Mouse (Mus musculus): Measurements from ENCODE around the gene BC051142.

Gene BC051142

DNA sequence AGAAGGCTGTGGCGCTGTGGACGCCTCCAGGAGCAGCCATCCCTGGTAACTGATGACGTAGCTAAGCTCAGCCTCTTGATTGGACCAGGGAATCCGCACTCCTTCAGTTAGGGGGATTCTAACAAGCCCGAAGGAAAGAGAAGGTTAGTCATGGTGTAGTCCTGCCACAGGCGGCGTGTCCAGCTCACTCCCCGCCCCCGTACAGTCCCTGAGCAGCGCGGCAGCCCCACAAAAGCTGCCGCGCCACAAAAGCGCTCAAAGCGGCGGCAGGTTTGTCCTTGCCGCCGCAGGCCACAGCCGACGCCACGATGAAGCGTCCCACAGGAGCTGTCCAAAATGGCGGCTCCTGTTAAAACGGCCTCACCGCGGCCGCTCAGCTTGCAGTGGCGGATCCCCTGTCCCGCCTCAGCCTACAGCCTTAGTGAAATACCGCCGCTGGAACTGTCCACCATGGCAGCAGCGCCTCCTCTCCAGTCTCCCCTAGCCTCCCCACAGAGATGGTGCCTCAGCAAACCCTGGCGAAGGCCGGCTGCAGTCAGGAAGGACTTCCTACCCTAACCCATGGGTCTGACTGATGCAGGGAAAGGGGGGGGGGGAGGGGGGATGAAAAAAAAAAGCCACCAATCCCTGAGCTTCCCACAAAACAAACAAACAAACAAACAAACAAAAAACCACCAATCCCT is at the start of gene BC051142:
Gene BC051142, plus strand, starts transcription at position 110 of the 683 bp plus-strand sequence.
- peak; percentile 99 for ATAC-seq (ENCODE audit: insufficient number of reproducible peaks, low FRiP score, low TSS enrichment)

DNA sequence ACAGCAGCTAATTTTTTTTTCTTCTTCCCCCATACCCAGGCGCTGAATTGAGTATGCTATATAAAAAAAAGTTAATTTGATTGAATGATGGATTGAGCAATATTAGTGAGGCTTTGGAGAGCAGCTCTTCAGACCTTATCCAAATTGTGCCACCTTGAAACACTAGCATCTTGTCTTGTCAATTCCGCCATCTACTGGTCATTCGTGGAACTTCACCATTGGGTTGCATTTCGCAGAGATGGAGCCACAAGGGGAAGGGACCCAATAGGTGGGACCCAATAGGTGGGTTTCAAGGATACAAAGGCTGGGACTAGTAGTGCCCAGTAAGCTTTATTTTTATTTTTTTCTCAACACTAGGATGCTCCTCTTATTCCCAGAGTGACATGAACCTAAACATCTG is 49.2 kb upstream of the BC051142 start:
- no peak for ATAC-seq (ENCODE audit: insufficient number of reproducible peaks, low FRiP score, low TSS enrichment)

DNA sequence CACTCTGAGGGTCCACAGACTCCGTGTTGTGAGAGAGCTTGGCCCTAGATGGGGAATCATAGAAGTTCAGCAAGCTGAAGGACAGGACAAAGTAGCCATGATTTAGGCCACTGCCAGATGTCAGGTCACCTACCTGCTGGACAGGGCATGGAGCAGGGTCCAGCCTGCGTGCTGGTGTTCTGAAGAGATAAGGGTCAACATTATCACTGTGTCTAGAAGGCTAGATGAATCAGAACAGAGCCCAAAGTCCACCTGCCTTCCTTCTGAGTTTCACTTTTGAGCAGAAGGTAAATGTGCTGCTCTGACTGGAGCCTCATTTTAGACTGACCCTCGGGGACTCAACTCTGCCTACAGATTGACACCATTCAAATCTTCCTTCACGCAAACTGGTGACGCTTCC is 44.1 kb upstream of the BC051142 start, which contains the start of gene Btnl2:
Gene Btnl2, plus strand, starts transcription at position 284 of the 400 bp plus-strand sequence.
- no peak for ATAC-seq (ENCODE audit: insufficient number of reproducible peaks, low FRiP score, low TSS enrichment)

DNA sequence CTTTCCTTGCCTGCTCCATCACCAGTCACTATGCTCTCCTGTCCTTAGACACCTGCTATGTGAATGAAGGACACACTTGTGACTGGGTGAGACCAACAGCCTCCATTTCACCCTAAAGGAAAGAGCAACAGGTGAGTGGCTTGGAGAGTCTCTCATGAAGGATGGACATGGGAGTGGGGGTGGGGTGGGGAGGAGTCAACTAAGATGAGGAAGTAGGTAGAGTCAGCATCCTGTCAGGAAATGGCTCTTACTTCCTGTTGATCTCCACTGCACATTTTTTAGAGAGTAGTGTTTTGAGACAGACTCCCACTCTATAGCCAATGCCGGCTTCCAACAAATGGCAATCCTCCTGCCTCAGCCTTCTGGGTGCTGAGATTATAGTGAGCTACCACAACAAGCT is 43.7 kb upstream of the BC051142 start:
- no peak for ATAC-seq (ENCODE audit: insufficient number of reproducible peaks, low FRiP score, low TSS enrichment)

DNA sequence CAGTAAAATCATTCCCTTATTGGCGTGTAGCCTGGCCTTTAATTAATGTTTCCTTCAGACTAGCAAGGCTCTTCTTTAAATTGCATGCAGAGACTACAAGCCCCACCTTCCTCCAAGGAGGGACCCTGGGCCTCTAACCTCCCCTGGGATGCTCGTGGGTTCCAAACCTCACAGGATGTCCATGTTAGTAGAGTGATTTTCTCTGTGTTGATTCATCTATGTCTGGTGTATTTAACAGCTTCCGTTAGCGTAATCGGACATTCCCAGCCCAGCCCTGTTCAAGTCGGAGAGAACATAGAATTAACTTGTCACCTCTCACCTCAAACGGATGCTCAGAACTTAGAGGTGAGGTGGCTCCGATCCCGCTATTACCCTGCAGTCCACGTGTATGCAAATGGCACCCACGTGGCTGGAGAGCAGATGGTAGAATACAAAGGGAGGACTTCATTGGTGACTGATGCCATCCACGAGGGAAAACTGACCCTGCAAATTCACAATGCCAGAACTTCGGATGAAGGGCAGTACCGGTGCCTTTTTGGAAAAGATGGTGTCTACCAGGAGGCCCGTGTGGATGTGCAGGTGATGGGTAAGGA is 35.6 kb upstream of the BC051142 start:
- ATAC-seq (ENCODE audit: insufficient number of reproducible peaks, low FRiP score, low TSS enrichment) = no peak

DNA sequence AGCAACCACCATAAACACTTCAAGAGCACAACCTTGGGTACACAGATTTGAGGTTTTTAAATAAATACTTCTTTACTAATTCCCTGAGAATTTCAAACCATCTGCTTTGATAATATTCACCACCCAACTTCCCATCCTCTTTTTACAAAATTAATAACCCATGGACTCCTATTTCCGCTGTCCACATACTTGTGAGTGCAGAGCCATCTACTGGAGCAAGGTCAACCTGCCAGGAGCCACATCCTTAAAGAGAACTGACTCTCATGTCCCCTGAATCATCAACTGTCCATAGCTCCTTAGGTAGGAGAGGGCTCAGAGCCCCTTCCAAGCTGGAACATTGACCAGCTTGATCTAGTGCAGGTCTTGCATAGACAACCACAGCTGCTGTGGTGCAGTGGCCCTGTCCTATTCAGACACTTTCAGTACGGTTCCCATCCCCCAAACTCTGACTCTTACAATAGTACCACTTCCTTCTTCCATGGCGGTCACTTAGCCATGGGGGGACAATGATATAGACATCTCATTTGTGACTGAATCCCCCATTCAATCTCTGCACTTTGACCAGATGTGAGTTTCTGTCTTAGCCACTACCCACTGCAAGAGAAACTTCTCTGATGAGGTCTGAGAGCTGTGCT is 34.8 kb upstream of the BC051142 start:
- no peak for ATAC-seq (ENCODE audit: insufficient number of reproducible peaks, low FRiP score, low TSS enrichment)

DNA sequence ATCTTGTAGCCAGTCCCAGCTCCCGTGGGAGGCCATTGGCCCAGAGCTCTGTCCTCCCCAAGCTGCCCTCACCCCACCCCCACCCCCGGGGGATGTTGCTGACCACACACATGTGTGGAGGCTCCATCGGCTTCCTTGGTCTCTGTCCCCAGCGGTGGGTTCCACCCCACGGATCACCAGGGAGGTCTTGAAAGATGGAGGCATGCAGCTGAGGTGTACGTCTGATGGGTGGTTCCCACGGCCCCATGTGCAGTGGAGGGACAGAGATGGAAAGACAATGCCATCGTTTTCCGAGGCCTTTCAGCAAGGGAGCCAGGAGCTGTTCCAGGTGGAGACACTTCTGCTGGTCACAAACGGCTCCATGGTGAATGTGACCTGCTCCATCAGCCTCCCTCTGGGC is 33.6 kb upstream of the BC051142 start:
- no peak for ATAC-seq (ENCODE audit: insufficient number of reproducible peaks, low FRiP score, low TSS enrichment)

DNA sequence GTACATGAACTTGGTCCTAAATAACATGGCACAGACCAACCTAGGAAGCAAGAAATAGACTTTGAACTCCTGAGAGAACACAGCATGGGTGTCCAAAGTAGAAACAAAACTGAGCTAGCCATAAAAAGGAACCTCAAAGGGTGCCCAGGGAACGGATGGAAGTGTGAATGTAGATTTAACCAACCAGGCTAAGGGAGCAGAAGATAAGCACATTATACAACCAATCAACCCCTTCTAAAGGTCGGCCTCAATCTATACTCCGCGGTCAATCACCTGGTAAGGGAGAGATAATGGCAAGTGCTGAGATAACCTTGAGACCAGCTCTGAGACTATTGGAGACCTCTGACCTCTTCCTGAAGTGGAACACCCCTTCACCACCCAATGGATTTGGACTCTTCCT is 28.1 kb upstream of the BC051142 start:
- no peak for ATAC-seq (ENCODE audit: insufficient number of reproducible peaks, low FRiP score, low TSS enrichment)

DNA sequence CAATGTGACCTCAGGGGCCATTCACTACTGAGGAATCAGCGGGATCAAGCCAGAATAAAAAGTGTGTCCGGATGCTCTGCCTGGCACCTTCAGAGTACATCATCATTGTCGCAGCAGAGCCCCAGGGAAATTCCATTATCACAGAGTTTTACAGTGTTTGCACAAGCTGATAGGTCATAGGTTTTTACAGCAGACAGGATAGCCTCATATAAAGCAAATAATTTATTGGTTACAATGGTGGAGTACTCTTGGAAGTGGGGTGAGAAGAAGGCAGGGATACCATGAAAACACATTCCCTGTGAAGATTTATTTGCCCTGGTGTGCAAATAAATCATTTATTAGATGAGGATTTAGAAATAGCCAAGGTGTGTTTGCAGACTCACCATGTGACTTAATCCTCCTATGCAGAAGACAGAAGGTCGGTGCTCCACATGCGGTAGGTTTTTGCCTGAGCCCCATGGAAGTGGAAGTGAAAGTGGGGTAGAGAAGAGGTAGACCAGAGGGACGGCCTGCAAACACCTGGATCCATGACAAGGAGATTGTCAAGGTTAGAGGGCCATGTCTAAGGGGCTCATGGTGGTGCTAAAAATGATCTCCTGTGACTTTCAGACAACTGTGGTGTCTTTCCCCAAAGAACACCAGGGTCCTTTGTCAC is 25.4 kb upstream of the BC051142 start:
- no peak for ATAC-seq (ENCODE audit: insufficient number of reproducible peaks, low FRiP score, low TSS enrichment)

DNA sequence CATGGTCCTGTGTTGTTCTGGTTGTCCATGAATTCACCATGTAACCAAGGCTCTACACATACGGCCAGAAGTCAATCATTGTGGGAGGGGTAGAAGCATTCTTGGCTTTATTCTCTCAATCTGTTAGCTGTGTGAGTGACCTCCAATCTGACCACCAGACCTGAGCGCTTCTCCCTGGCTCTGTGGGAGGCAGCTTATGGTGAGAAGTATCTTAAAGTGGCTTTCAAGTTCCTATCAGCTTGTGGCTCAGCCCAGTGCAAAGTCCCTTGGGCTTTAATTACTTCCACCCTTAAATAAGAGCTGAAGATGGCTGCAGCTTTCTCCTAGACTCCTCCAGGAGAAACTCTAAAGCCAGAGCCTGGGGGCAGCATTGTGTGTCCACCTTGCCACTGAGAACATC is 21.8 kb upstream of the BC051142 start, which contains the start of gene Btnl1:
Gene Btnl1, plus strand, starts transcription at position 286 of the 400 bp plus-strand sequence.
- no peak for ATAC-seq (ENCODE audit: insufficient number of reproducible peaks, low FRiP score, low TSS enrichment)

DNA sequence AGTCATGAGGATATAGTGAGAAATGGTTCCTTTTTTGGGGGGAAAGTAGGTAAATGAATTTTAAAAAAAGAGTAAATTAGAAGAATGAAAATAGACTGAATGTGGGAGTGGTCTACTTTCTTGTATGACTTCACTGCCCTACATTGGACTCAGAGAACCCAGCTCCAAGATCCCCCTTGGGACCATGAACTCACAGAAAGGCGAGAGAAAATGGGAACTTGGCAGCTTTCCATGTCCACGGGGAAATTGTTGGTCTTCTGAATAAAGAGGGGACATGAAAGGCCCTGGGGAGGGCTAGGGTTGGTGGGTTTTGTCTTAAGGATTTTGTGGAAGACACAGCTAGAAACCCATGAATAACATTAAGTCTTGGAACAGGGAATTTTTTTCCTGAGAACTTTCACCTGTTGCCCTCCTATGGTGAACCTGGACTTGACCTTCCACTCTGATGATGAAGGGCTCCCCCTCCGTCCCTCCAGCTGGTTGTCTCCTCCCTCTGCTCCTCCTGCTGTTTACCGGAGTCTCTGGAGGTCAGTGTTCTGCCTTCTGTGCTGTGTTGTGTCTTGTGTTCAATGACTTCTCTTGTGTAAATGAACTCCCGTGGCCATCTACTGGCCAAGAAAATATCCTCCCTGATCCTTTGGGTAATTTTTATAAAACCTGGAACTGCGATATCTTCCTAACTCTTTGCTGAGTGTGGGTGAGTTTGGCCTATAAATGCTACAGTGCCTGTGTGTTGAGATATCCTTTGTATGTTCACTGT is 21.0 kb upstream of the BC051142 start:
- ATAC-seq (ENCODE audit: insufficient number of reproducible peaks, low FRiP score, low TSS enrichment) = no peak

DNA sequence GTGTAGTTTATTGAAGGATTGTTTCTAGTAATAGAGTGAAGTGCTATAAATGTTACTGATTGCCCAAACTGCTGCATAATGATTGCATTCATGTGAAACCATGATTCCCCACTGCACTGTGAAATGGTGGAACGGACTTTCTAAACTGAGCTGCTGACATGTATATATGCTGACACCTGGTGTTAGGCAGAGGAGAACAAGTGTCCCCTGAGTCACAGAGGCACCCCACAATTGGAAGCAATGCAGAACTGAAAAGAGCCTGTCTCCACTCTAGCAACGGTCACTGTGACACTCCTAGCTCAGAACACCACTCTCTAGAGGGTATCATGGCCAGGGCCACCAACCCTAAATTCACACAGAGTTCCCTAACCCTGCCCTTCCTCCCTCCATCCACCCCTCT is 19.9 kb upstream of the BC051142 start:
- ATAC-seq (ENCODE audit: insufficient number of reproducible peaks, low FRiP score, low TSS enrichment) = no peak

DNA sequence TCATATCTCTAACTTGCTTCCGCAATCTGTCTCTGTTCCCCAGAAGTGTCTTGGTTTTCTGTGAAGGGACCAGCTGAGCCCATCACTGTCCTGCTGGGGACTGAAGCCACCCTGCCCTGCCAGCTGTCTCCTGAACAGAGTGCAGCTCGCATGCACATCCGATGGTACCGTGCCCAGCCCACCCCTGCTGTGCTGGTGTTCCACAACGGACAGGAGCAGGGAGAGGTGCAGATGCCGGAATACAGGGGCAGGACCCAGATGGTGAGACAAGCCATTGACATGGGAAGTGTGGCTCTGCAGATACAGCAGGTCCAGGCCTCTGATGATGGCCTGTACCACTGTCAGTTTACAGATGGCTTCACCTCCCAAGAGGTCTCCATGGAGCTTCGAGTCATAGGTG is 19.2 kb upstream of the BC051142 start:
- ATAC-seq (ENCODE audit: insufficient number of reproducible peaks, low FRiP score, low TSS enrichment) = no peak

DNA sequence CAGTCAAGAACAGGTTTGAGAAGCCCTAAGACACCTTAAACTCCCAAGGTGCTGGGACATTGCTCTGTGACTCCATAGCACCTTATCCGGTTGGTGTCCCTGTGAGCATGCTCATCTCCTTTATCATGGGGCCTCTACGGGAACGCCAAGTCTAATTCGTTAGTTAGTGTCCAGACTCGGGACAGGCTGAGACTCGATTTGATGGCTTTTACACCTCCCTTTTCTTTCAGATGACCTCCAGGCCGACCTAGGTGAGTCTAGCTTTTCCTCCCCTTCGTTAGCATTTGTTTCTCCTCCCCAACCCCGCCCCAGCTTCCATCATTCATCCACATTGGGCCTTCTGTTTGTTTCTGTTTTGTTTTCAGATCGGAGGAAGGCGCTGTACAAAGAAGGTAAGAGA is 16.7 kb upstream of the BC051142 start:
- no peak for ATAC-seq (ENCODE audit: insufficient number of reproducible peaks, low FRiP score, low TSS enrichment)

DNA sequence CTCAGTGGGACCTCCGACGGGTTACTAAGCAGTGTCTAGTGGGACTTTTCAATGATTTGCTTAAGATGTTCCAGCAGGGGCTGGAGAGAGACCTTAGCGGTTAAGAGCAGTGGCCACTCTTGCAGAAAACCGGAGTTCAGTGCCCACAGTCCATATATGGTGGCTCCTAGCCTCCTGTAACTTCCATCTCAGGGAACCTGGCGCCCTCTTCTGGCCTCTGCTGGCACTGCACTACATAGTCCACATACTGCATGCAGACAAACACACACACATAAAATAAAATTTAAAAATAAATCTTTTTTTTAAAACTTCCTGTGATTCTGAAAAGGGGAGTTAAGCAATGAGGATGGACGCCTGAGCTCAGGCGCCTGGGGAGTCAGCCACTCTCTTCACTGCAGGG is 15.4 kb upstream of the BC051142 start:
- no peak for ATAC-seq (ENCODE audit: insufficient number of reproducible peaks, low FRiP score, low TSS enrichment)

DNA sequence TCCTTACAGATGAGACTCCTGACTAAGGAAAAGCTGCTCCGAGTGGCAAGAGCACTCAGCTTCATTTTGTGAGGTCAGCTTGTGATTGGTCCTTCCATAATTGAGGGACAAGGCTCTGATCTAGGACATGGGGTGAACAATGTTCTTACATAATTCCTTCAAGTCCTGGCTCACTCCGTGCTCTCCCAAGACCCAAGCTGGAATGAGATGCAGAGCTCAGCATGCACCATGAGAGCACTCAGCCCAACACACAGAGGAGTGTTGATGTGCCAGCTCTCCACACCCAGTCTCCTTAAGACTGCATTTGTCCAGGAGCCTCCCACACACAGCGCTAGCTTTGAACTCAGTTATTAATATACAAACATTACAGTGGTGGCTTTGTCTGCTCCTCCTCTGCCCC is 13.9 kb upstream of the BC051142 start:
- ATAC-seq (ENCODE audit: insufficient number of reproducible peaks, low FRiP score, low TSS enrichment) = no peak

DNA sequence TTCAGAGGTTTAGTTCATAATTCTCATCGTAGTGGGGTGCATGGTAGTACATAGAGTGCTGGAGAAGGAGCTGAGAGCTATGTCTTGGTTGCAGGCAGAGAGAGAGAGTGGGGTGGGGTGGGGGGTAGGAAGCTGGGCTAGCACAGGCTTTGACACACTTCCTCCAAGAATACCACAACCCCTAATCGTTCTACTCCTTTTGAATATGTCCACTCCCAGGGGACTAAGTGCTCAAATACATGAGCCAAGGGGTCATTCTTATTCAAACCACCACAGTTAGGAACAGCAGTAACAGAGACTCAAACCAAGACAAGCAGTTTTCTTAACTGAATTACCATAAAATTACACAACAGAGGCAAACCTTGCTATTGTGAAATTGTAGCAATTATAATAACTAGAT is 12.0 kb upstream of the BC051142 start:
- ATAC-seq (ENCODE audit: insufficient number of reproducible peaks, low FRiP score, low TSS enrichment) = no peak

DNA sequence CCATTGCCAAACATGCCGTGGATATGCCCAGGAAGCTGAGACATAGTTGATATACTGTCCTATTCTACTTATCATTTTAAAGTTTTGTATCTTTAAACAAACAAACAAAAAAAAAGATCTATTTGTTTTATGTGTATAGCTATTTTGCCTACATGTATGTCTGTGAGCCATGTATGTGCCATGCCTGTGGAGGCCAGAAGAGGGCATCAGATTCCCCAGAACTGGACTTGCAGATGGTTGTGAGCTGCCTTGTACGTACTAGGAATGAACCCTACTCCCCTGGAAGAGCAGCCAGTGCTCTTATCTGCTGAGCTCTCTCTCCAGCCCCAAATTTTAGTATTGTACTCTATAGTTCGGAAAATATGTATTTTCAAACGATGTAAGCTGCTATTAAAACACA is 10.1 kb upstream of the BC051142 start:
- ATAC-seq (ENCODE audit: insufficient number of reproducible peaks, low FRiP score, low TSS enrichment) = no peak

DNA sequence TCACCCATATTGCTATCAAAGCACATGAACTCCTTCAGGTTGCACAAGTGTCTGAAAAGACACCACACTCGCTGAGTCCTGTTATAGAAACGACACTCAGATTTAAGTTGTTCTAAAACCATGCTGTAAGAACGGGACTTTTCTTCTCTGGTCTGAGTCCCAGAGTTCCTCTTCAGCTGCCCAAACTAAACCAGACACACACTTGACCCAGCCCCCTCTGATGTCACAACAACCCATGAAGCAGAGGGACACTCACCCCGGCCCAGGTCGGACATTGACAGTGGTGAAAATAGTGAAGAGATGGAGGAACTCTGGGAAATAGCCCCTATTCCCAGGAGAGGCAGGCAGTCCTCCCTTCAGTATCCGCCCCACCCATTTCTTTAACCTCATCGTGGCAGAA is 7.1 kb upstream of the BC051142 start:
- ATAC-seq (ENCODE audit: insufficient number of reproducible peaks, low FRiP score, low TSS enrichment) = no peak

DNA sequence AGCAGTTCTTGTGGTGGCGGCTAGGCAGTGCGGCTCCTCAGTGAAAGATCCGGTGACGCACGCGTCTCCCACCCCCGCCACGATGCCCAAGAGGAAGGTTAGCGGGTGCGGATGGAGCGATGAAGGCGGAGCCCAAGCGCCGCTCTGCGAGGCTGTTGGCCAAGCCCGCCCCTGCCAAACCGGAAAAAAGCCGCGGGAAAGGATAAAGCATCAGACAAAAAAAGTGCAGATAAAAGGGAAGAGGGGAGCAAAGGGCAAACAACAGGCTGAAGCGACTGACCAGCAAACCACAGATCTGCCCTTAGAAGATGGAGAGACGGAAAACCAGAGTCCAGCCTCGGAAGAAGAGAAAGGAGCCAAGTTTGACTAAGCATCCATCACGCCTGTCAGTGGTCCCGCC is 6.3 kb upstream of the BC051142 start:
- ATAC-seq (ENCODE audit: insufficient number of reproducible peaks, low FRiP score, low TSS enrichment) = no peak

DNA sequence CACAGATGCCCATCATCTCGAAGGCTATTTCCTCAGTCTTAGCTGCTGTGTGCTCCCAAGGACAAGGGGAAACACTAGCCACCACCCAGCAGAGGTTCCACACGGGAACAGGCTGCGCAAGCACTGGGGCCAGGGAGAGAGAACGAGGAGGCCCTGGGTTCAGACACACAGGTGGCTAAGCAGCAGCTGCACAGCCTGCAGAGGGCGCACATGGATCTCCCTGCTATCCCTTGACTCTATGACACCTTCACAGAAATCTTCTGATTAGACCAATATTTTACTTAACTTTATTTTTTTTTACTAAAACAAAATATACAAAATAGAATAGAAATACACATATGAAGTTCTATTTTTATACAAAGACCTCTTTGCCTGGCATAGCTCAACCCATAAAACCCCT is 1.3 kb upstream of the BC051142 start:
- no peak for ATAC-seq (ENCODE audit: insufficient number of reproducible peaks, low FRiP score, low TSS enrichment)

Measured in cerebellum, adult (tissue).